Mouse (Mus musculus): ENCODE data around the gene Obscn. TPM values are rescaled to one million over a fixed set of nuclear protein-coding genes. Genes with fewer than 3 reads are reported as not detected.

Gene Obscn
- polyA plus RNA-seq, 1 experiment from 2014 or later: 69.4 TPM

- Histone ChIP-seq H3K4me1 (ENCODE audit: control insufficient read depth in 2 of 2, insufficient read depth in 2 of 2, low read length in 2 of 2) (peaks cover 11 to 17% of the 10 kb centered on the region in 2 experiments; a peak in 3 of 4 replicates), H3K27ac (replicated peaks in 1 of 2; ENCODE audit: control insufficient read depth in 1 of 2, insufficient read depth in 1 of 2, low read depth in 2 of 2, low read length in 2 of 2) (no peak overlapping the region), H3K9ac (ENCODE audit: low read length) (no peak overlapping the region), H3K9me3 (ENCODE audit: control insufficient read depth, low read length) (no peaks in the 10 kb centered on the region), H3K36me3 (ENCODE audit: control insufficient read depth, insufficient read depth, low read length) (peaks cover 80% of the 10 kb centered on the region), H3K4me2 (ENCODE audit: low read length) (no peak overlapping the region), H3K27me3 (ENCODE audit: control insufficient read depth, insufficient read depth, low read length) (peaks cover 22% of the 10 kb centered on the region), H3K4me3 (ENCODE audit: control insufficient read depth in 1 of 2, insufficient read depth in 1 of 2, low read depth in 1 of 2, low read length in 2 of 2) (no peak overlapping the region)
- no peak for ATAC-seq (ENCODE audit: insufficient number of reproducible peaks, insufficient read depth, low FRiP score, low read depth)
- 66% methylated on average over 9 of the region's 9 CpGs for WGBS
Observed at GRCm38 (mm10) chr11:59130782-59131181, 5.4 kb downstream of the Obscn start.

DNA sequence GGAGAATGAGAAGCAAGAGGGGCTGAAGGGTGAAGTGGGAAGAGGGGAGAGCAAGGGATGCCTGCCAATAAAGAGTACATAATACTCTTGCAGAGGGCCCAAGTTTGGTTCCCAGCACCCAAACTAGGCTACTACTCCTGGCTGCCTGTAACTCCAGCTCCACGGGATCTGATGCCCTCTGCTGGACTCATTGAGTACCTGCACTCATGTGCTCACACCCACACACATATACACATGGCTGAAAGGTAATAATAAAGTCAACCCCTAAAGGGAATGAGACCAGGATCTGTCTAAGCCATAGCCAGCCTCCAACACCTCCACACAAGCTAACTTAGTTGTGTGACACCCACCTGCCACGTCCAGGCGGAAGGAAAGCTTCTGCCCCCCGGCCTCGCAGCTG, 30.3 kb downstream of the Obscn start:
- no peaks in the 10 kb centered on the region for H3K27me3 ChIP-seq (ENCODE audit: control insufficient read depth, insufficient read depth, low read length)
- H3K9ac ChIP-seq (ENCODE audit: low read length): no peak overlapping the region
- no peak overlapping the region for H3K4me2 ChIP-seq (ENCODE audit: low read length)
- no peak overlapping the region for H3K4me3 ChIP-seq (ENCODE audit: control insufficient read depth in 1 of 2, insufficient read depth in 1 of 2, low read depth in 1 of 2, low read length in 2 of 2)
- H3K4me1 ChIP-seq (ENCODE audit: control insufficient read depth in 2 of 2, insufficient read depth in 2 of 2, low read length in 2 of 2): no peaks in the 10 kb centered on the region
- ATAC-seq (ENCODE audit: insufficient number of reproducible peaks, insufficient read depth, low FRiP score, low read depth): no peak
- H3K27ac ChIP-seq (replicated peaks in 1 of 2; ENCODE audit: control insufficient read depth in 1 of 2, insufficient read depth in 1 of 2, low read depth in 2 of 2, low read length in 2 of 2): no peak overlapping the region
- WGBS: 91% methylated on average over 5 of the region's 5 CpGs
- H3K36me3 ChIP-seq (ENCODE audit: control insufficient read depth, insufficient read depth, low read length): peaks cover 91% of the 10 kb centered on the region
- peaks cover 5% of the 10 kb centered on the region; the same call in 1 of the 2 replicates for H3K9me3 ChIP-seq (ENCODE audit: control insufficient read depth, low read length)

DNA sequence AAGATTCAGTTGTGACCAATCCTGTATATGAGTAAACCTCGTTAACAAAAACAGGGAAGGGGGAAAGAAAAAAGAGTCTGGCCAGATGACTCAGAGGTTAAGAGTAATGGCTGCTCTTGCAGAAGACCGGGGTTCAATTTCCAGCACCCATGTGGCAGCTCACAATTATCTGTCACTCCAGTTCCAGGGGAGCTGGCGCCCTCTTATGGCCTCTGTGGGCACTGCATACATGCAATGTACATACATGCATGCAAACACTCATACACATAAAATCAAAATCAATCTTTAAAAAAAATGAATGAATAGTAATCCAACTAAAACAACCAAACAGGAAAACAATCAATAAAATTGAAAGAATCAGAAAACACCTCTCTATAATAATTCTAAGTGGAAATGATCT, 33.9 kb downstream of the Obscn start:
- Histone ChIP-seq H3K9me3 (ENCODE audit: control insufficient read depth, low read length) (peaks cover 5% of the 10 kb centered on the region; the same call in 1 of the 2 replicates), H3K4me1 (ENCODE audit: control insufficient read depth in 2 of 2, insufficient read depth in 2 of 2, low read length in 2 of 2) (no peaks in the 10 kb centered on the region), H3K27ac (replicated peaks in 1 of 2; ENCODE audit: control insufficient read depth in 1 of 2, insufficient read depth in 1 of 2, low read depth in 2 of 2, low read length in 2 of 2) (no peak overlapping the region), H3K4me2 (ENCODE audit: low read length) (no peak overlapping the region), H3K9ac (ENCODE audit: low read length) (no peak overlapping the region), H3K27me3 (ENCODE audit: control insufficient read depth, insufficient read depth, low read length) (no peaks in the 10 kb centered on the region), H3K36me3 (ENCODE audit: control insufficient read depth, insufficient read depth, low read length) (peaks cover 84% of the 10 kb centered on the region), H3K4me3 (ENCODE audit: control insufficient read depth in 1 of 2, insufficient read depth in 1 of 2, low read depth in 1 of 2, low read length in 2 of 2) (no peak overlapping the region)
- WGBS: 73% methylated on average over 3 of the region's 3 CpGs
- ATAC-seq (ENCODE audit: insufficient number of reproducible peaks, insufficient read depth, low FRiP score, low read depth): no peak

- peaks cover 8% of the 10 kb centered on the region; the same call in 1 of the 2 replicates for H3K9me3 ChIP-seq (ENCODE audit: control insufficient read depth, low read length)
- no peak for ATAC-seq (ENCODE audit: insufficient number of reproducible peaks, insufficient read depth, low FRiP score, low read depth)
- no peaks in the 10 kb centered on the region for H3K4me1 ChIP-seq (ENCODE audit: control insufficient read depth in 2 of 2, insufficient read depth in 2 of 2, low read length in 2 of 2)
- WGBS: 29% methylated on average over 2 of the region's 2 CpGs
- no peaks in the 10 kb centered on the region for H3K27me3 ChIP-seq (ENCODE audit: control insufficient read depth, insufficient read depth, low read length)
- no peak overlapping the region for H3K27ac ChIP-seq (replicated peaks in 1 of 2; ENCODE audit: control insufficient read depth in 1 of 2, insufficient read depth in 1 of 2, low read depth in 2 of 2, low read length in 2 of 2)
- H3K4me2 ChIP-seq (ENCODE audit: low read length): no peak overlapping the region
- peaks cover 73% of the 10 kb centered on the region for H3K36me3 ChIP-seq (ENCODE audit: control insufficient read depth, insufficient read depth, low read length)
- H3K9ac ChIP-seq (ENCODE audit: low read length): no peak overlapping the region
- no peak overlapping the region for H3K4me3 ChIP-seq (ENCODE audit: control insufficient read depth in 1 of 2, insufficient read depth in 1 of 2, low read depth in 1 of 2, low read length in 2 of 2)
Observed at GRCm38 (mm10) chr11:59098339-59098738, 37.9 kb downstream of the Obscn start.

- no peaks in the 10 kb centered on the region for H3K27me3 ChIP-seq (ENCODE audit: control insufficient read depth, insufficient read depth, low read length)
- no peak overlapping the region for H3K4me2 ChIP-seq (ENCODE audit: low read length)
- H3K27ac ChIP-seq (replicated peaks in 1 of 2; ENCODE audit: control insufficient read depth in 1 of 2, insufficient read depth in 1 of 2, low read depth in 2 of 2, low read length in 2 of 2): no peak overlapping the region
- H3K9me3 ChIP-seq (ENCODE audit: control insufficient read depth, low read length): peaks cover 8% of the 10 kb centered on the region; the same call in 1 of the 2 replicates
- no peak for ATAC-seq (ENCODE audit: insufficient number of reproducible peaks, insufficient read depth, low FRiP score, low read depth)
- H3K36me3 ChIP-seq (ENCODE audit: control insufficient read depth, insufficient read depth, low read length): peaks cover 69% of the 10 kb centered on the region
- no peak overlapping the region for H3K9ac ChIP-seq (ENCODE audit: low read length)
- H3K4me1 ChIP-seq (ENCODE audit: control insufficient read depth in 2 of 2, insufficient read depth in 2 of 2, low read length in 2 of 2): no peaks in the 10 kb centered on the region
- no peak overlapping the region for H3K4me3 ChIP-seq (ENCODE audit: control insufficient read depth in 1 of 2, insufficient read depth in 1 of 2, low read depth in 1 of 2, low read length in 2 of 2)
- WGBS: 78% methylated on average over 5 of the region's 5 CpGs
Observed at GRCm38 (mm10) chr11:59097770-59098169, 38.4 kb downstream of the Obscn start.

DNA sequence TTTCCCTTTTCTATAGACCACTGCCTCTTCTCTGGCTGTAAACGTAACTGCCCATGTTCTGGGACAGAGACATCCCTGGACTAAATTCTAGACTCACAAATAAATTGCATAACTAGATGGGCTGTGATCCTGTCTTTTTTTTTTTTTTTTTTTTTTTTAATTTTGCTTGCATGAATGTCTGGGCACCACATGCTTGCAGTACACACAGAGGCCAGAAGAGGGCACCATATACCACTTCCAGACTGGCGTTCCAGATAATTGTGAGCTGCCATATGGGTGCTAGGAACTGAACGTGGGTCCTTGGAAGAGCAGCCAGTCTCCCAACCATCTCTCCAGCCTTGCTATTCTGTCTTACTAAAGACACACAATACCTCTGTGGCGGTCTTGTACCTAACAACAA, 42.0 kb downstream of the Obscn start:
- Histone ChIP-seq H3K9ac (ENCODE audit: low read length) (no peak overlapping the region), H3K36me3 (ENCODE audit: control insufficient read depth, insufficient read depth, low read length) (peaks cover 72% of the 10 kb centered on the region)

GRCm38 (mm10) chr11:59087581-59087980, 48.6 kb downstream of the Obscn start:
- H3K36me3 ChIP-seq (ENCODE audit: control insufficient read depth, insufficient read depth, low read length): peaks cover 89% of the 10 kb centered on the region
- ATAC-seq (ENCODE audit: insufficient number of reproducible peaks, insufficient read depth, low FRiP score, low read depth): no peak

More for the DNA sequence above, 42.0 kb downstream of the Obscn start:
- no peak overlapping the region for H3K4me2 ChIP-seq (ENCODE audit: low read length)
- WGBS: 72% methylated on average over 4 of the region's 4 CpGs
- H3K4me1 ChIP-seq (ENCODE audit: control insufficient read depth in 2 of 2, insufficient read depth in 2 of 2, low read length in 2 of 2): no peaks in the 10 kb centered on the region
- H3K9me3 ChIP-seq (ENCODE audit: control insufficient read depth, low read length): 0 out of 2 replicates have a peak, but pooled peaks cover 4% of the 10 kb centered on the region
- H3K4me3 ChIP-seq (ENCODE audit: control insufficient read depth in 1 of 2, insufficient read depth in 1 of 2, low read depth in 1 of 2, low read length in 2 of 2): no peak overlapping the region
- H3K27ac ChIP-seq (replicated peaks in 1 of 2; ENCODE audit: control insufficient read depth in 1 of 2, insufficient read depth in 1 of 2, low read depth in 2 of 2, low read length in 2 of 2): no peak overlapping the region
- ATAC-seq (ENCODE audit: insufficient number of reproducible peaks, insufficient read depth, low FRiP score, low read depth): no peak
- H3K27me3 ChIP-seq (ENCODE audit: control insufficient read depth, insufficient read depth, low read length): no peaks in the 10 kb centered on the region

DNA sequence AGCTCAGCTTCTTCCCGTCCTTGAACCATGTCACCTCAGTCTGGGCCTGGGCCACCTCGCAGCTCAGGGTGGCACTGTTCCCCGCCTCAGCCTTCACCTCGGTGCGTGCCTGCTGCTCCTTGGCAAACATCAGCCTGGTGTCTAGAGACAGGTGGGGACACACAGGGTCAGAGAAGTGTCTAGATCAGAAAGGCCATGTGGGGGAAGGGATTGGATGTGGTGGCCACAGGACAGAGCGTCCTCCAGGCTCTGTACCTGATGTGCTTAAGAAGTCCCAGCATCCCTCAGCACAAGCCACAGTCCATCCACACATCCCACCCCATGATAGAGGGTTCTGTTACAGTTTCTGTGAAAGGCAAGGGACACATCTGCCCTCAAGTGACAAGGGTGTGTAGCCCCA, 51.0 kb downstream of the Obscn start:
- H3K36me3 ChIP-seq (ENCODE audit: control insufficient read depth, insufficient read depth, low read length): peaks cover 94% of the 10 kb centered on the region
- 77% methylated on average over 6 of the region's 6 CpGs for WGBS
- ATAC-seq (ENCODE audit: insufficient number of reproducible peaks, insufficient read depth, low FRiP score, low read depth): no peak

More at GRCm38 (mm10) chr11:59087581-59087980, 48.6 kb downstream of the Obscn start:
- no peak overlapping the region for H3K27ac ChIP-seq (replicated peaks in 1 of 2; ENCODE audit: control insufficient read depth in 1 of 2, insufficient read depth in 1 of 2, low read depth in 2 of 2, low read length in 2 of 2)
- 88% methylated on average over 10 of the region's 10 CpGs for WGBS
- H3K9me3 ChIP-seq (ENCODE audit: control insufficient read depth, low read length): no peaks in the 10 kb centered on the region
- H3K27me3 ChIP-seq (ENCODE audit: control insufficient read depth, insufficient read depth, low read length): no peaks in the 10 kb centered on the region
- H3K4me2 ChIP-seq (ENCODE audit: low read length): no peak overlapping the region
- no peak overlapping the region for H3K9ac ChIP-seq (ENCODE audit: low read length)
- H3K4me1 ChIP-seq (ENCODE audit: control insufficient read depth in 2 of 2, insufficient read depth in 2 of 2, low read length in 2 of 2): no peaks in the 10 kb centered on the region
- H3K4me3 ChIP-seq (ENCODE audit: control insufficient read depth in 1 of 2, insufficient read depth in 1 of 2, low read depth in 1 of 2, low read length in 2 of 2): no peak overlapping the region

More for the DNA sequence above, 51.0 kb downstream of the Obscn start:
- H3K4me2 ChIP-seq (ENCODE audit: low read length): no peak overlapping the region
- H3K9me3 ChIP-seq (ENCODE audit: control insufficient read depth, low read length): no peaks in the 10 kb centered on the region
- H3K9ac ChIP-seq (ENCODE audit: low read length): no peak overlapping the region
- H3K27ac ChIP-seq (replicated peaks in 1 of 2; ENCODE audit: control insufficient read depth in 1 of 2, insufficient read depth in 1 of 2, low read depth in 2 of 2, low read length in 2 of 2): no peak overlapping the region
- no peak overlapping the region for H3K4me3 ChIP-seq (ENCODE audit: control insufficient read depth in 1 of 2, insufficient read depth in 1 of 2, low read depth in 1 of 2, low read length in 2 of 2)
- H3K27me3 ChIP-seq (ENCODE audit: control insufficient read depth, insufficient read depth, low read length): no peaks in the 10 kb centered on the region
- no peaks in the 10 kb centered on the region for H3K4me1 ChIP-seq (ENCODE audit: control insufficient read depth in 2 of 2, insufficient read depth in 2 of 2, low read length in 2 of 2)
